8 mouse cellular contexts compared by ENCODE assay signal in the genomic region with DNA sequence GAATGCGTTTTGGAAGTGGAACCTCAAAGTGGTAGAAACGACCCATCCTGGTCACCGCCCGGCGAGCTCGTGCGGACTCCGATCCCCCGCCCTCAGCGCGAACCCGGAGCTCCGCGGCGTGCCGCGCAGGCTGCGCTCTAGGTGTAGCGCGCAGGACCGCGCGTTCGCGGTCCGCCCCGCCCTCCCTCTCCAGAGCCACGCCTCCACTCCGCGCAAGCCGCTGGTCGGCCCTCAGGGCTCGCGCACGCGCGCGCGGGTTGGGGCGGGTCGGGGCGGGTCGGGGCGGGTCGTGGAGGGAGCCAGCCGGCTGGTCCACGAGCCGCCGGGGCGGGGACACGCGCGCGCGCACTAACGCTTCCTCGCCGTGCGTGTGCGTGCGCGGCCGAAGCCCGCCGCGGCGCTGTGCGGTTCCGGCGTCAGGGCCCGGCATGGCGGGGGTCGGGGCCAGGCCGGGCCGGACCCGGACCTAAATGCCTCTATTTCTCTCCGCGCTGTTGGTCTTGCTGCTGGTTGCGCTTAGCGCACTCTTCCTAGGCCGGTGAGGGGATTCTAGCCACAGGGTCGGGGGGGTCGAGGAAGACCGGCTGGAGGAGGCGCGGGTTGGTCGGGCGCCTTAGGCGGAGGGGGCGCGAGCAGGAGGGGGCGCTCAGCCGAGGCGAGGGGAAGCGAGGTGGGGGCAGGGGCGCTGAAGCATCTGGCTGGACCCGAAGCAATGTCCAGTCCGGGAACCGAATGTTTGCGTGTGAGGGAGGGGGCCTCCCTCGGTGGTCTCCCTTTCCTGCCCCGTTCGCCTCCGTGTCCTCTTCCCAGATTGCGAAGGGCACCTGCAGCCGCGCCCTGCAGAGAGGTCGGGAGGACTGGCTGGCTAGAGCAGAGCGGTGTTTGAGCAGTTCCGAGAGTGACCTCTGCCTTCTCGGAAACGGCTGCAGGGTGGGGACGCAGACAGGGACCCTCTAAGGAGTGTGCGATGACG. TPM values are rescaled to one million over a fixed set of nuclear protein-coding genes. Genes with fewer than 3 reads are reported as not detected.
A peak's percentile ranks its signal among the peaks of the same experiment; 100 is the strongest.
DNase-seq lines count a peak whose midpoint lies in the region; ATAC-seq and TF ChIP-seq lines count a peak whose summit lies in the region.

A gene (plus strand): TSS at position 373 of the 973 bp plus-strand sequence.

- TF ChIP-seq CTCF in gastrocnemius, adult 2 months (IDR thresholded peaks at IDR 0.05): peak; percentile 6; the same call in 1 of the 2 replicates
- 0 out of 2 replicates have a peak, but pooled peaks have one; percentile 8 for TF ChIP-seq CTCF in hindbrain, postnatal 0 days (IDR thresholded peaks at IDR 0.05; ENCODE audit: low read depth)
- no peak; the same call in 1 of the 2 replicates for TF ChIP-seq CTCF in left cerebral cortex, adult 2 months (IDR thresholded peaks at IDR 0.05)

- peak within 1 kb of the TSS; percentile 82 for H3K4me2 ChIP-seq in hindbrain, postnatal 0 days (ENCODE audit: low read depth, low read length)

- intact Hi-C loops in gastrocnemius, adult 2 months (cut with DNase I): loop anchor here (2.0 kb wide), 1 partner anchor 85 kb away; no protein-coding TSS in a partner anchor
- intact Hi-C loops in left cerebral cortex, adult 2 months (cut with DNase I): loop anchor here (2.0 to 5.0 kb wide), 3 partner anchors 15 to 86 kb away; a partner anchor contains a TSS

- WGBS in hindbrain, postnatal 0 days: under 1% methylated on average over 101 of the region's 115 CpGs

- ATAC-seq in hindbrain, postnatal 0 days: peak; percentile 98
- peak; percentile 97 for ATAC-seq in megakaryocyte, adult 5-6 weeks (ENCODE audit: poor library complexity, severe bottlenecking)

- peak within 1 kb of the TSS; percentile 81 for H3K9ac ChIP-seq in hindbrain, postnatal 0 days (replicated peaks; ENCODE audit: low read length)

- peak within 1 kb of the TSS; percentile 97 for H3K27ac ChIP-seq in gastrocnemius, adult 2 months
- peak within 1 kb of the TSS; percentile 90 for H3K27ac ChIP-seq in hindbrain, postnatal 0 days
- H3K27ac ChIP-seq in left cerebral cortex, adult 2 months: peak within 1 kb of the TSS; percentile 87

- peak; percentile 97 for DNase-seq in WW6 (ENCODE audit: low read depth, low spot score)
- DNase-seq in cerebellum, postnatal 4 days (ENCODE audit: low spot score in 2 of 2): peak; percentile 70 to 93
- DNase-seq in gastrocnemius, adult 2 months: peak; percentile 97
- peak; percentile 98 for DNase-seq in hindbrain, postnatal 0 days (ENCODE audit: low spot score)
- peak; percentile 90 to 91 for DNase-seq in left cerebral cortex, adult 2 months (ENCODE audit: extremely low spot score in 1 of 2, low spot score in 2 of 2)
- DNase-seq in right cerebral cortex, adult 2 months (ENCODE audit: low spot score in 2 of 2): peak; percentile 79 to 86
- peak; percentile 94 for DNase-seq in urinary bladder, postnatal 14 days (ENCODE audit: low spot score)

- H3K36me3 ChIP-seq in hindbrain, postnatal 0 days (ENCODE audit: insufficient read depth, low read length): peaks cover 28% of the 10 kb centered on the region

- peak within 1 kb of the TSS; percentile 98 for H3K4me3 ChIP-seq in gastrocnemius, adult 2 months
- peak within 1 kb of the TSS; percentile 92 for H3K4me3 ChIP-seq in hindbrain, postnatal 0 days (ENCODE audit: low read length)
- peak within 1 kb of the TSS; percentile 94 for H3K4me3 ChIP-seq in left cerebral cortex, adult 2 months

- no peaks in the 10 kb centered on the region for H3K4me1 ChIP-seq in hindbrain, postnatal 0 days (ENCODE audit: insufficient read depth, low read length)

- H3K27me3 ChIP-seq in hindbrain, postnatal 0 days (ENCODE audit: insufficient read depth, low read length): no peaks in the 10 kb centered on the region

- no peaks in the 10 kb centered on the region for H3K9me3 ChIP-seq in hindbrain, postnatal 0 days (ENCODE audit: low read length)

RNA-seq across cellular contexts. Expression of the gene that starts here (rescaled TPM):
- total RNA-seq in gastrocnemius, adult 2 months (2021): 100 to 1,000 TPM; 221 to 231 TPM
- total RNA-seq in hindbrain, postnatal 0 days (2014; rRNA removed): 86.2 and 93.6 TPM in 2 replicates
- polyA plus RNA-seq in hindbrain, postnatal 0 days (2015; fragmentation: Nextera tagmentation; extraction: Ambion mirVana): 78.2 and 79.0 TPM in 2 replicates
- total RNA-seq in left cerebral cortex, adult 2 months (2021): 100 to 1,000 TPM; 176 to 177 TPM
- total RNA-seq in megakaryocyte, adult 5-6 weeks (2015): 33.7 and 43.5 TPM in 2 replicates
- total RNA-seq in megakaryocyte, adult 5-6 weeks (2017): 54.6 and 57.2 TPM in 2 replicates

Comparison
In these comparisons a context has a peak if more than half of its experiments do, and no peak if none do; other contexts are left out.
1. Peak in every context shown above with its lines: DNase-seq, ATAC-seq, H3K4me3 ChIP-seq and H3K27ac ChIP-seq.